Mouse (Mus musculus): ENCODE measurements around the gene Pts. TPM values are rescaled to one million over a fixed set of nuclear protein-coding genes. Genes with fewer than 3 reads are reported as not detected.

The Pts gene
- polyA plus RNA-seq, 1 experiment from 2014 or later, result 70.1 TPM

GRCm38 (mm10) chr9:50536603-50537135 lies 8.1 kb upstream of the Pts start:
- Histone ChIP-seq H3K4me2 (no peak overlapping the region), H3K36me3 (ENCODE audit: control insufficient read depth, insufficient read depth, low read length) (no peaks in the 10 kb centered on the region), H3K27me3 (replicated peaks; ENCODE audit: control insufficient read depth, insufficient read depth, low read length) (no peaks in the 10 kb centered on the region), H3K4me3 (ENCODE audit: low read depth, low read length) (no peak overlapping the region), H3K9me3 (ENCODE audit: control insufficient read depth, low read length) (no peaks in the 10 kb centered on the region), H3K27ac (ENCODE audit: low read depth, low read length) (no peak overlapping the region), H3K4me1 (replicated peaks; ENCODE audit: control insufficient read depth, insufficient read depth, low read length) (no peaks in the 10 kb centered on the region), H3K9ac (ENCODE audit: low read depth, low read length) (no peak overlapping the region)
- ATAC-seq (replicated peaks; ENCODE audit: low FRiP score) (no peak), DNase-seq (ENCODE audit: low spot score) (no peak)
- 59% methylated on average over 7 of the region's 7 CpGs for WGBS

- DNase-seq (ENCODE audit: low spot score) (no peak), ATAC-seq (replicated peaks; ENCODE audit: low FRiP score) (no peak)
- H3K4me2 ChIP-seq, result no peak overlapping the region
Measured at GRCm38 (mm10) chr9:50535930-50536329, 7.4 kb upstream of the Pts start.

GRCm38 (mm10) chr9:50533791-50534190 lies 5.3 kb upstream of the Pts start:
- WGBS, result 78% methylated on average over 3 of the region's 3 CpGs
- Histone ChIP-seq H3K9me3 (ENCODE audit: control insufficient read depth, low read length) (no peaks in the 10 kb centered on the region), H3K27ac (ENCODE audit: low read depth, low read length) (no peak overlapping the region), H3K4me1 (replicated peaks; ENCODE audit: control insufficient read depth, insufficient read depth, low read length) (no peaks in the 10 kb centered on the region), H3K27me3 (replicated peaks; ENCODE audit: control insufficient read depth, insufficient read depth, low read length) (no peaks in the 10 kb centered on the region), H3K4me2 (peak overlapping the region; percentile 33; the same call in 1 of the 2 replicates), H3K4me3 (ENCODE audit: low read depth, low read length) (no peak overlapping the region), H3K9ac (ENCODE audit: low read depth, low read length) (no peak overlapping the region), H3K36me3 (ENCODE audit: control insufficient read depth, insufficient read depth, low read length) (no peaks in the 10 kb centered on the region)
- DNase-seq (ENCODE audit: low spot score) (no peak), ATAC-seq (replicated peaks; ENCODE audit: low FRiP score) (no peak)

More at GRCm38 (mm10) chr9:50535930-50536329, 7.4 kb upstream of the Pts start:
- H3K27ac ChIP-seq (ENCODE audit: low read depth, low read length), result no peak overlapping the region
- no peak overlapping the region for H3K4me3 ChIP-seq (ENCODE audit: low read depth, low read length)
- H3K4me1 ChIP-seq (replicated peaks; ENCODE audit: control insufficient read depth, insufficient read depth, low read length), result no peaks in the 10 kb centered on the region
- H3K27me3 ChIP-seq (replicated peaks; ENCODE audit: control insufficient read depth, insufficient read depth, low read length), result no peaks in the 10 kb centered on the region
- H3K9ac ChIP-seq (ENCODE audit: low read depth, low read length), result no peak overlapping the region
- WGBS, result 86% methylated on average over 5 of the region's 5 CpGs
- no peaks in the 10 kb centered on the region for H3K36me3 ChIP-seq (ENCODE audit: control insufficient read depth, insufficient read depth, low read length)
- H3K9me3 ChIP-seq (ENCODE audit: control insufficient read depth, low read length), result no peaks in the 10 kb centered on the region

GRCm38 (mm10) chr9:50533328-50533727 lies 4.8 kb upstream of the Pts start:
- Histone ChIP-seq H3K36me3 (ENCODE audit: control insufficient read depth, insufficient read depth, low read length) (no peaks in the 10 kb centered on the region), H3K4me2 (peak overlapping the region; percentile 33), H3K27me3 (replicated peaks; ENCODE audit: control insufficient read depth, insufficient read depth, low read length) (no peaks in the 10 kb centered on the region), H3K4me1 (replicated peaks; ENCODE audit: control insufficient read depth, insufficient read depth, low read length) (no peaks in the 10 kb centered on the region), H3K4me3 (ENCODE audit: low read depth, low read length) (no peak overlapping the region), H3K27ac (ENCODE audit: low read depth, low read length) (no peak overlapping the region), H3K9ac (ENCODE audit: low read depth, low read length) (no peak overlapping the region), H3K9me3 (ENCODE audit: control insufficient read depth, low read length) (no peaks in the 10 kb centered on the region)
- DNase-seq (ENCODE audit: low spot score) (no peak), ATAC-seq (replicated peaks; ENCODE audit: low FRiP score) (no peak)
- 52% methylated on average over 11 of the region's 11 CpGs for WGBS

- Histone ChIP-seq H3K9ac (ENCODE audit: low read depth, low read length) (no peak overlapping the region), H3K4me3 (ENCODE audit: low read depth, low read length) (no peak overlapping the region), H3K27me3 (replicated peaks; ENCODE audit: control insufficient read depth, insufficient read depth, low read length) (no peaks in the 10 kb centered on the region), H3K9me3 (ENCODE audit: control insufficient read depth, low read length) (no peaks in the 10 kb centered on the region), H3K27ac (ENCODE audit: low read depth, low read length) (no peak overlapping the region), H3K36me3 (ENCODE audit: control insufficient read depth, insufficient read depth, low read length) (no peaks in the 10 kb centered on the region), H3K4me2 (no peak overlapping the region), H3K4me1 (replicated peaks; ENCODE audit: control insufficient read depth, insufficient read depth, low read length) (peaks cover 9% of the 10 kb centered on the region)
- DNase-seq (ENCODE audit: low spot score) (no peak), ATAC-seq (replicated peaks; ENCODE audit: low FRiP score) (no peak)
- 46% methylated on average over 2 of the region's 2 CpGs for WGBS
Measured at GRCm38 (mm10) chr9:50530890-50531289, 2.4 kb upstream of the Pts start.

GRCm38 (mm10) chr9:50527860-50528259 lies 664 bp downstream of the Pts start:
- no peak for DNase-seq (ENCODE audit: low spot score)
- peak overlapping the region; percentile 77 for H3K4me3 ChIP-seq (ENCODE audit: low read depth, low read length)
- no peaks in the 10 kb centered on the region; the same call in 1 of the 2 replicates for H3K36me3 ChIP-seq (ENCODE audit: control insufficient read depth, insufficient read depth, low read length)
- H3K9ac ChIP-seq (ENCODE audit: low read depth, low read length), result peak overlapping the region; percentile 86
- no peaks in the 10 kb centered on the region for H3K9me3 ChIP-seq (ENCODE audit: control insufficient read depth, low read length)
- 34% methylated on average over 7 of the region's 7 CpGs for WGBS
- H3K4me2 ChIP-seq, result peak overlapping the region; percentile 79
- no peaks in the 10 kb centered on the region for H3K27me3 ChIP-seq (replicated peaks; ENCODE audit: control insufficient read depth, insufficient read depth, low read length)
- H3K4me1 ChIP-seq (replicated peaks; ENCODE audit: control insufficient read depth, insufficient read depth, low read length), result peaks cover 9% of the 10 kb centered on the region
- no peak for ATAC-seq (replicated peaks; ENCODE audit: low FRiP score)
- no peak overlapping the region for H3K27ac ChIP-seq (ENCODE audit: low read depth, low read length)

- Histone ChIP-seq H3K4me3 (ENCODE audit: low read depth, low read length) (no peak overlapping the region), H3K4me2 (no peak overlapping the region), H3K9me3 (ENCODE audit: control insufficient read depth, low read length) (no peaks in the 10 kb centered on the region), H3K36me3 (ENCODE audit: control insufficient read depth, insufficient read depth, low read length) (no peaks in the 10 kb centered on the region; the same call in 1 of the 2 replicates), H3K27me3 (replicated peaks; ENCODE audit: control insufficient read depth, insufficient read depth, low read length) (no peaks in the 10 kb centered on the region), H3K4me1 (replicated peaks; ENCODE audit: control insufficient read depth, insufficient read depth, low read length) (peaks cover 9% of the 10 kb centered on the region), H3K27ac (ENCODE audit: low read depth, low read length) (no peak overlapping the region), H3K9ac (ENCODE audit: low read depth, low read length) (no peak overlapping the region)
- no peak for DNase-seq (ENCODE audit: low spot score)
- WGBS, result 74% methylated on average over 5 of the region's 5 CpGs
- ATAC-seq (replicated peaks; ENCODE audit: low FRiP score), result no peak
Measured at GRCm38 (mm10) chr9:50525585-50525984, 2.9 kb downstream of the Pts start.

GRCm38 (mm10) chr9:50524936-50525335 lies 3.6 kb downstream of the Pts start:
- 90% methylated on average over 5 of the region's 5 CpGs for WGBS
- Histone ChIP-seq H3K9me3 (ENCODE audit: control insufficient read depth, low read length) (no peaks in the 10 kb centered on the region), H3K4me3 (ENCODE audit: low read depth, low read length) (no peak overlapping the region), H3K36me3 (ENCODE audit: control insufficient read depth, insufficient read depth, low read length) (no peaks in the 10 kb centered on the region; the same call in 1 of the 2 replicates), H3K4me2 (no peak overlapping the region), H3K4me1 (replicated peaks; ENCODE audit: control insufficient read depth, insufficient read depth, low read length) (peaks cover 9% of the 10 kb centered on the region), H3K27me3 (replicated peaks; ENCODE audit: control insufficient read depth, insufficient read depth, low read length) (no peaks in the 10 kb centered on the region), H3K27ac (ENCODE audit: low read depth, low read length) (no peak overlapping the region), H3K9ac (ENCODE audit: low read depth, low read length) (no peak overlapping the region)
- ATAC-seq (replicated peaks; ENCODE audit: low FRiP score), result no peak
- no peak for DNase-seq (ENCODE audit: low spot score)

GRCm38 (mm10) chr9:50522574-50522973 lies 6.0 kb downstream of the Pts start:
- Histone ChIP-seq H3K9me3 (ENCODE audit: control insufficient read depth, low read length) (no peaks in the 10 kb centered on the region), H3K4me2 (no peak overlapping the region), H3K4me3 (ENCODE audit: low read depth, low read length) (no peak overlapping the region), H3K4me1 (replicated peaks; ENCODE audit: control insufficient read depth, insufficient read depth, low read length) (peaks cover 5% of the 10 kb centered on the region), H3K27ac (ENCODE audit: low read depth, low read length) (no peak overlapping the region), H3K36me3 (ENCODE audit: control insufficient read depth, insufficient read depth, low read length) (no peaks in the 10 kb centered on the region; the same call in 1 of the 2 replicates), H3K9ac (ENCODE audit: low read depth, low read length) (no peak overlapping the region), H3K27me3 (replicated peaks; ENCODE audit: control insufficient read depth, insufficient read depth, low read length) (no peaks in the 10 kb centered on the region)
- DNase-seq (ENCODE audit: low spot score) (no peak), ATAC-seq (replicated peaks; ENCODE audit: low FRiP score) (no peak)
- WGBS, result 78% methylated on average over 5 of the region's 5 CpGs

Measured in liver, embryonic 11.5 days (tissue).